Comparison of ENCODE assay signal across 13 mouse cellular contexts in the genomic region with DNA sequence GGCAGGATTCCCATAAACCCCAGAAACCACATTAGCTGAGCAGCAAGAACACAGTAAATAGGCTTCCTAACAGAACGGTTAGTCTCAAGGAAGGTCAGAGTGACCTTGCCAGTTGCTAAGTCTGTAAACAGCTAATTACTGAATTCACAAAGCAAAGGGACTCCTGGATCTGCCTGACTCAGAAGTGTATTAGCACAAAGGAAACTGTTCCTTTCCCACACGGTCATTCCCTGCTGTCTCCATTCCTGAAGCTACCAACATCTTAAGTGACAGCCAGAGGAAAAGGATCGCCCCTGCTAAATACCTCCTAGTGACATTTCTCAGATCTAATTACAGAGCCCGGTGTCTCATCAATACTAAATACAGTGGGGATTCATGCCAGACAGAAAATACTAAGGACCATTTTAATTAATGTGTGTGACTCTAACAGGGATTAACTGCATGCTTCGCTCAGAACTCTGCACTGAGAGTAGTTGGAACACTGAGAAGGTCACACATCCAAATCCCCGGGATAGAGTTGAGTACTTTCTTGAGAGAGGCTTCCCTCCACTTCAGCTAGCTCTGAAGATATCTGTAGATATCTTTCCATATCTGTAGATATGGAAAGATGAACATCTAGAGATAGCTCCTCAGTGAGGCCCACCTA.
DNase-seq lines count a peak whose midpoint lies in the region; ATAC-seq lines count a peak whose summit lies in the region.
"Had no signal": no experiment of that assay in that cellular context is flagged by ENCODE, and none has a peak within 500 bp of the region (broad histone marks: within the 10 kb centered on the region; RNA-seq: fewer than 3 reads in every experiment).

No protein-coding gene starts in this region.

- WGBS in hindbrain, embryonic 12.5 days: 60% methylated on average over 6 of the region's 6 CpGs
- 64% methylated on average over 6 of the region's 6 CpGs for WGBS in hindbrain, embryonic 10.5 days
- WGBS in hindbrain, embryonic 15.5 days: 41% methylated on average over 6 of the region's 6 CpGs
- WGBS in liver, embryonic 11.5 days: 69% methylated on average over 6 of the region's 6 CpGs

- no peak for DNase-seq in hindbrain, embryonic 10.5 days (ENCODE audit: low spot score)
- DNase-seq in right cerebral cortex, adult 18-20 months: peak; percentile 3
- DNase-seq in right cerebral cortex, postnatal 4 days: no peak
- DNase-seq in kidney, adult 9 months: no peak
- no peak for DNase-seq in liver, embryonic 11.5 days (ENCODE audit: low spot score)
- DNase-seq: adrenal gland, postnatal 36 days; cerebellum, adult 11 months; lung, adult 18-20 months had no signal

- no peak overlapping the region for H3K9ac ChIP-seq in hindbrain, embryonic 12.5 days
- H3K9ac ChIP-seq in hindbrain, embryonic 15.5 days: no peak overlapping the region
- no peak overlapping the region for H3K9ac ChIP-seq in liver, embryonic 11.5 days (ENCODE audit: low read depth, low read length)
- H3K9ac ChIP-seq: kidney, embryonic 15.5 days had no signal

- H3K36me3 ChIP-seq in hindbrain, embryonic 12.5 days: no peaks in the 10 kb centered on the region
- H3K36me3 ChIP-seq in hindbrain, embryonic 10.5 days: no peaks in the 10 kb centered on the region
- H3K36me3 ChIP-seq in hindbrain, embryonic 15.5 days: no peaks in the 10 kb centered on the region
- no peaks in the 10 kb centered on the region for H3K36me3 ChIP-seq in liver, embryonic 11.5 days (ENCODE audit: control insufficient read depth, insufficient read depth, low read length)
- H3K36me3 ChIP-seq: G1E; kidney, embryonic 15.5 days had no signal

- H3K4me2 ChIP-seq in hindbrain, embryonic 12.5 days (replicated peaks): no peak overlapping the region
- no peak overlapping the region for H3K4me2 ChIP-seq in hindbrain, embryonic 15.5 days
- H3K4me2 ChIP-seq in liver, embryonic 11.5 days: no peak overlapping the region
- H3K4me2 ChIP-seq: kidney, embryonic 15.5 days had no signal

- H3K27ac ChIP-seq in hindbrain, embryonic 12.5 days: 0 out of 2 replicates have a peak overlapping the region, but pooled peaks have one; percentile 23
- H3K27ac ChIP-seq in hindbrain, embryonic 10.5 days: no peak overlapping the region
- H3K27ac ChIP-seq in hindbrain, embryonic 15.5 days (replicated peaks): peak overlapping the region; percentile 65
- no peak overlapping the region for H3K27ac ChIP-seq in liver, embryonic 11.5 days (ENCODE audit: low read depth, low read length)
- H3K27ac ChIP-seq: kidney, embryonic 15.5 days; macrophage had no signal

- no peaks in the 10 kb centered on the region for H3K27me3 ChIP-seq in hindbrain, embryonic 12.5 days
- H3K27me3 ChIP-seq in hindbrain, embryonic 10.5 days (ENCODE audit: insufficient read depth, poor library complexity, severe bottlenecking): no peaks in the 10 kb centered on the region
- H3K27me3 ChIP-seq in hindbrain, embryonic 15.5 days: no peaks in the 10 kb centered on the region
- H3K27me3 ChIP-seq in liver, embryonic 11.5 days (replicated peaks; ENCODE audit: control insufficient read depth, insufficient read depth, low read length): no peaks in the 10 kb centered on the region
- H3K27me3 ChIP-seq: kidney, embryonic 15.5 days had no signal

- ATAC-seq in hindbrain, embryonic 12.5 days (ENCODE audit: low FRiP score): no peak
- peak; percentile 48 for ATAC-seq in hindbrain, embryonic 15.5 days (ENCODE audit: low FRiP score, low read depth)
- no peak for ATAC-seq in liver, embryonic 11.5 days (replicated peaks; ENCODE audit: low FRiP score)

- H3K9me3 ChIP-seq in hindbrain, embryonic 12.5 days (replicated peaks): no peaks in the 10 kb centered on the region
- H3K9me3 ChIP-seq in hindbrain, embryonic 10.5 days: no peaks in the 10 kb centered on the region
- no peaks in the 10 kb centered on the region for H3K9me3 ChIP-seq in hindbrain, embryonic 15.5 days
- no peaks in the 10 kb centered on the region for H3K9me3 ChIP-seq in liver, embryonic 11.5 days (ENCODE audit: control insufficient read depth, low read length)
- H3K9me3 ChIP-seq: G1E; kidney, embryonic 15.5 days had no signal

- H3K4me3 ChIP-seq in hindbrain, embryonic 12.5 days: no peak overlapping the region
- H3K4me3 ChIP-seq in hindbrain, embryonic 10.5 days: no peak overlapping the region
- no peak overlapping the region for H3K4me3 ChIP-seq in hindbrain, embryonic 15.5 days
- H3K4me3 ChIP-seq in liver, embryonic 11.5 days (ENCODE audit: low read depth, low read length): no peak overlapping the region
- H3K4me3 ChIP-seq: kidney, embryonic 15.5 days had no signal

- no peaks in the 10 kb centered on the region for H3K4me1 ChIP-seq in hindbrain, embryonic 12.5 days
- H3K4me1 ChIP-seq in hindbrain, embryonic 10.5 days (replicated peaks): no peaks in the 10 kb centered on the region
- H3K4me1 ChIP-seq in hindbrain, embryonic 15.5 days (replicated peaks): 0 out of 2 replicates have a peak, but pooled peaks cover 8% of the 10 kb centered on the region
- H3K4me1 ChIP-seq in liver, embryonic 11.5 days (replicated peaks; ENCODE audit: control insufficient read depth, insufficient read depth, low read length): no peaks in the 10 kb centered on the region
- H3K4me1 ChIP-seq: kidney, embryonic 15.5 days had no signal

Comparison
In these comparisons a context has a peak if more than half of its experiments do, and no peak if none do; other contexts are left out.
1. H3K27ac ChIP-seq: peak in hindbrain, embryonic 12.5 days (single experiment) and hindbrain, embryonic 15.5 days (single experiment); none in hindbrain, embryonic 10.5 days (single experiment) and liver, embryonic 11.5 days (single experiment).